Mouse (Mus musculus): ENCODE measurements around the gene Isca1.
"Not testable (repeated sequence)": the region's sequence is repeated elsewhere in the genome, so short reads cannot be mapped to it uniquely, and the experiment has no call there.

- TF ChIP-seq POLR2A (IDR thresholded peaks at IDR 0.05; ENCODE audit: insufficient read length, low read depth); POLR2AphosphoS2 (IDR thresholded peaks at IDR 0.05; ENCODE audit: insufficient read length, low read depth); USF1 (IDR thresholded peaks at IDR 0.05; ENCODE audit: low read depth); MYOG (IDR thresholded peaks at IDR 0.05; ENCODE audit: control insufficient read depth in 1 of 3, insufficient read depth in 1 of 3, insufficient read length in 2 of 3, low read depth in 2 of 3): not testable (repeated sequence)
Measured at GRCm38 (mm10) chr13:59722089-59722488, 47.5 kb downstream of the Isca1 start.
